Mouse (Mus musculus): ENCODE data around the gene Olfr132.

DNA sequence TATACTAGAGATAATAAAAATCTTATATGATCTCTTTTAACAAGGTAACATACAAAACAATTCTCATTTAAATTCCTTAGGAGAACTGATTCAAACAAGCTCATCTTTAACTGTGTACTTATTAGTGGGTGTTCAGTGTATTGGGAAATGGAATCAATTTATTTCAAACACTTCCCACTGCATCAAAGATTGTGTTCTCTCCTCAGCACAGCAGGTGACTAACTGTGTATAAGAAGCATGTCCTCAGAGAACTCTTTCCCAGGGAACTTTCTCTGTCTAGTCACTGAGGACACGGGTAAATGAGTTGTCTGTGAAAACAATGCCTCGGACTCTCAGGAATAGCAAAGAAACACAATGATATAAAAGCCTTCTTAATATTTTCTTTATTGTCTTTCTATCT is 10.7 kb upstream of the Olfr132 start, which contains the start of gene Olfr133:
- no peak for TF ChIP-seq GATA1 (IDR thresholded peaks at IDR 0.05; ENCODE audit: low read length)
- no peak for TF ChIP-seq TAL1 (IDR thresholded peaks at IDR 0.05; ENCODE audit: low read length)
